Mouse (Mus musculus) MEL (cell line): ENCODE measurements at regions not wholly inside any gene's neighbourhood (a gene's known extent, or its start where the extent isn't known, plus 50 kb on each side); places are given as distances from the start of the nearest gene placed in this dataset.

Source experiments
- DNase-seq: peaks from one replicate; pipeline ENCODE4 v3.0.0; 2011; ENCODE audit warnings: low read depth, low spot score
- H3K27ac ChIP-seq: 2 replicates; pipeline ENCODE4 v1.5.1; 2012; ENCODE audit warnings: low read depth, mild to moderate bottlenecking, control low read depth, low read length, moderate library complexity; ENCODE audit not compliant: control insufficient read depth
- H3K27me3 ChIP-seq, 2 experiments: fragments of 150-350 bp in 1 of 2; sonication (generic) in 1 of 2; 2 replicates each; pipeline ENCODE4 v1.6.1; 2012; ENCODE audit warnings: low read length in 2 of 2, mild to moderate bottlenecking in 2 of 2, improper control_type of control experiment in 1 of 2, moderate library complexity in 1 of 2; ENCODE audit not compliant: insufficient read depth in 2 of 2, control insufficient read depth in 1 of 2
- H3K36me3 ChIP-seq, 2 experiments: 2 replicates each; pipeline ENCODE4 v1.6.1; 2012 to 2014; ENCODE audit warnings: low read length in 2 of 2, improper control_type of control experiment in 1 of 2, inconsistent platforms in 1 of 2, mild to moderate bottlenecking in 1 of 2; ENCODE audit not compliant: insufficient read depth in 2 of 2, control insufficient read depth in 1 of 2
- H3K4me1 ChIP-seq, 2 experiments: fragments of 150-350 bp in 1 of 2; sonication (generic) in 1 of 2; 2 replicates each; pipeline ENCODE4 v1.6.1; 2012; ENCODE audit warnings: low read length in 2 of 2, improper control_type of control experiment in 1 of 2, mild to moderate bottlenecking in 1 of 2; ENCODE audit not compliant: insufficient read depth in 2 of 2, control insufficient read depth in 1 of 2
- H3K4me3 ChIP-seq, 2 experiments: fragments of 150-350 bp in 1 of 2; sonication (generic) in 1 of 2; 2 replicates each; pipeline ENCODE4 v1.5.1; 2012; ENCODE audit warnings: low read depth in 2 of 2, low read length in 2 of 2, mild to moderate bottlenecking in 2 of 2, moderate library complexity in 2 of 2, control low read depth in 1 of 2, improper control_type of control experiment in 1 of 2; ENCODE audit not compliant: control insufficient read depth in 1 of 2, insufficient read depth in 1 of 2
- H3K79me2 ChIP-seq: 2 replicates; pipeline ENCODE4 v1.6.1; 2012; ENCODE audit warnings: mild to moderate bottlenecking, low read length, moderate library complexity; ENCODE audit not compliant: control insufficient read depth, poor library complexity, insufficient read depth
- H3K9ac ChIP-seq: 2 replicates; pipeline ENCODE4 v1.6.1; 2012; ENCODE audit warnings: low read depth, mild to moderate bottlenecking, control low read depth, low read length, moderate library complexity; ENCODE audit not compliant: control insufficient read depth, poor library complexity, severe bottlenecking
- H3K9me3 ChIP-seq: fragments of 150-350 bp; sonication (generic); replicated peaks from 2 replicates; pipeline ENCODE4 v1.6.1; 2012; ENCODE audit warnings: mild to moderate bottlenecking, low read length, improper control_type of control experiment, moderate library complexity; ENCODE audit not compliant: insufficient read depth
- BHLHE40 ChIP-seq: IDR thresholded peaks from 2 replicates; pipeline ENCODE4 v1.6.1; 2012; ENCODE audit warnings: low read depth, mild to moderate bottlenecking, inconsistent platforms, low read length, improper control_type of control experiment, borderline replicate concordance
- CHD2 ChIP-seq: IDR thresholded peaks from 2 replicates; pipeline ENCODE4 v1.6.1; 2011; ENCODE audit warnings: low read length, improper control_type of control experiment
- E2F4 ChIP-seq: IDR thresholded peaks from 2 replicates; pipeline ENCODE4 v1.6.1; 2011; ENCODE audit warnings: low read depth, low read length, improper control_type of control experiment, borderline replicate concordance
- ELF1 ChIP-seq: IDR thresholded peaks from 2 replicates; pipeline ENCODE4 v1.6.1; 2014; ENCODE audit warnings: low read depth, mild to moderate bottlenecking, inconsistent platforms, low read length, improper control_type of control experiment, moderate library complexity
- EP300 ChIP-seq, 2 experiments: IDR thresholded peaks; 2 replicates each; pipeline ENCODE4 v1.6.1; 2011; ENCODE audit warnings: improper control_type of control experiment in 2 of 2, low read length in 2 of 2, low read depth in 1 of 2, mild to moderate bottlenecking in 1 of 2
- ETS1 ChIP-seq: IDR thresholded peaks from 2 replicates; pipeline ENCODE4 v1.6.1; 2012; ENCODE audit warnings: low read depth, mild to moderate bottlenecking, inconsistent platforms, low read length, improper control_type of control experiment, moderate library complexity
- HCFC1 ChIP-seq: IDR thresholded peaks from 2 replicates; pipeline ENCODE4 v1.6.1; 2012; ENCODE audit warnings: low read depth, mild to moderate bottlenecking, inconsistent platforms, low read length, improper control_type of control experiment, moderate library complexity
- KAT2A ChIP-seq: conservative IDR thresholded peaks from 2 replicates; pipeline ENCODE4 v1.6.1; 2012; ENCODE audit warnings: low read depth, low read length, improper control_type of control experiment, inconsistent platforms
- MAFK ChIP-seq: IDR thresholded peaks from 2 replicates; pipeline ENCODE4 v1.6.1; 2011; ENCODE audit warnings: low read depth, mild to moderate bottlenecking, low read length, improper control_type of control experiment, borderline replicate concordance
- MAX ChIP-seq: IDR thresholded peaks from 2 replicates; pipeline ENCODE4 v1.6.1; 2011; ENCODE audit warnings: low read length, improper control_type of control experiment
- MAZ ChIP-seq: IDR thresholded peaks from 2 replicates; pipeline ENCODE4 v1.6.1; 2012; ENCODE audit warnings: low read depth, mild to moderate bottlenecking, inconsistent platforms, low read length, improper control_type of control experiment
- MYB ChIP-seq: IDR thresholded peaks from 2 replicates; pipeline ENCODE4 v1.6.1; 2011; ENCODE audit warnings: mild to moderate bottlenecking, low read depth, low read length, improper control_type of control experiment
- MYC ChIP-seq: IDR thresholded peaks from 2 replicates; pipeline ENCODE4 v1.6.1; 2011; ENCODE audit warnings: low read depth, mild to moderate bottlenecking, low read length, improper control_type of control experiment, moderate library complexity
- NRF1 ChIP-seq: IDR thresholded peaks from 2 replicates; pipeline ENCODE4 v1.6.1; 2014; ENCODE audit warnings: low read depth, mild to moderate bottlenecking, inconsistent platforms, low read length, improper control_type of control experiment, moderate library complexity; ENCODE audit not compliant: poor library complexity, insufficient read depth, severe bottlenecking
- POLR2AphosphoS5 ChIP-seq: IDR thresholded peaks from 2 replicates; pipeline ENCODE4 v1.6.1; 2012; ENCODE audit warnings: low read depth, borderline replicate concordance, mild to moderate bottlenecking, inconsistent platforms, low read length, moderate library complexity, mixed read lengths
- RCOR1 ChIP-seq: IDR thresholded peaks from 2 replicates; pipeline ENCODE4 v1.6.1; 2012; ENCODE audit warnings: low read depth, mild to moderate bottlenecking, inconsistent platforms, low read length, improper control_type of control experiment
- SMC3 ChIP-seq: IDR thresholded peaks from 2 replicates; pipeline ENCODE4 v1.6.1; 2011; ENCODE audit warnings: low read depth, low read length, improper control_type of control experiment
- TCF12 ChIP-seq: IDR thresholded peaks from 2 replicates; pipeline ENCODE4 v1.6.1; 2014; ENCODE audit warnings: low read depth, mild to moderate bottlenecking, inconsistent platforms, low read length, improper control_type of control experiment, moderate library complexity
- USF1 ChIP-seq: IDR thresholded peaks from 2 replicates; pipeline ENCODE4 v1.6.1; 2014; ENCODE audit warnings: low read depth, mild to moderate bottlenecking, inconsistent platforms, low read length, improper control_type of control experiment, moderate library complexity
- USF2 ChIP-seq, 2 experiments: IDR thresholded peaks; 2 replicates each; pipeline ENCODE4 v1.6.1; 2011 to 2012; ENCODE audit warnings: improper control_type of control experiment in 2 of 2, low read length in 2 of 2, borderline replicate concordance in 1 of 2, inconsistent platforms in 1 of 2, low read depth in 1 of 2, mild to moderate bottlenecking in 1 of 2; ENCODE audit not compliant: insufficient read depth in 1 of 2

- Histone ChIP-seq H3K36me3 (no peaks in the 10 kb centered on the region), H3K9ac (no peak overlapping the region), H3K4me3 (no peak overlapping the region), H3K79me2 (no peaks in the 10 kb centered on the region), H3K27me3 (no peaks in the 10 kb centered on the region), H3K27ac (no peak overlapping the region), H3K4me1 (no peaks in the 10 kb centered on the region), H3K9me3 (no peaks in the 10 kb centered on the region)
- TF ChIP-seq MAFK (no peak), TCF12 (no peak), MAX (no peak), USF2 (IDR thresholded peaks at IDR 0.05; ENCODE audit: borderline replicate concordance in 1 of 2, insufficient read depth in 1 of 2, low read depth in 1 of 2, low read length in 2 of 2) (no peak), MAZ (no peak), ELF1 (no peak), SMC3 (no peak), BHLHE40 (no peak), CHD2 (no peak), ETS1 (no peak), MYC (no peak), KAT2A (no peak), E2F4 (no peak), RCOR1 (no peak), MYB (no peak)
- no peak for DNase-seq
Observed at GRCm38 (mm10) chr6:4841241-4841640, 61.5 kb upstream of the Ppp1r9a start.

GRCm38 (mm10) chr6:4849747-4850146, 53.0 kb upstream of the Ppp1r9a start:
- Histone ChIP-seq H3K36me3 (no peaks in the 10 kb centered on the region), H3K79me2 (no peaks in the 10 kb centered on the region), H3K9me3 (no peaks in the 10 kb centered on the region), H3K27ac (no peak overlapping the region), H3K27me3 (no peaks in the 10 kb centered on the region), H3K4me3 (no peak overlapping the region), H3K4me1 (no peaks in the 10 kb centered on the region), H3K9ac (no peak overlapping the region)
- no peak for DNase-seq
- no peak for TF ChIP-seq POLR2AphosphoS5
- TF ChIP-seq HCFC1 = no peak
- no peak for TF ChIP-seq EP300 (IDR thresholded peaks at IDR 0.05; ENCODE audit: low read depth in 1 of 2, low read length in 2 of 2)
- no peak for TF ChIP-seq BHLHE40
- TF ChIP-seq USF1 = no peak
- TF ChIP-seq E2F4 = no peak
- TF ChIP-seq ETS1 = no peak
- no peak for TF ChIP-seq NRF1
- TF ChIP-seq MAFK = no peak
